Mouse (Mus musculus): ENCODE data around the gene Gm20388.

The Gm20388 gene

GRCm38 (mm10) chr8:120741815-120742530 is 831.3 kb downstream of the Gm20388 start:
- no peak for DNase-seq (ENCODE audit: inconsistent ontology term)

- DNase-seq (ENCODE audit: inconsistent ontology term) = peak; percentile 88
Measured at GRCm38 (mm10) chr8:120743149-120743897, 832.7 kb downstream of the Gm20388 start.

GRCm38 (mm10) chr8:120743898-120744290 is 833.3 kb downstream of the Gm20388 start:
- no peak for DNase-seq (ENCODE audit: inconsistent ontology term)

- DNase-seq (ENCODE audit: inconsistent ontology term) = no peak
Measured at GRCm38 (mm10) chr8:120744448-120744847, 833.8 kb downstream of the Gm20388 start.

- no peak for DNase-seq (ENCODE audit: inconsistent ontology term)
Measured at GRCm38 (mm10) chr8:120745226-120745625, 834.6 kb downstream of the Gm20388 start.

GRCm38 (mm10) chr8:120746007-120746701 is 835.5 kb downstream of the Gm20388 start:
- DNase-seq (ENCODE audit: inconsistent ontology term) = no peak

- DNase-seq (ENCODE audit: inconsistent ontology term) = no peak
Measured at GRCm38 (mm10) chr8:120747286-120747685, 836.6 kb downstream of the Gm20388 start.

GRCm38 (mm10) chr8:120750616-120751015 is 840.0 kb downstream of the Gm20388 start:
- no peak for DNase-seq (ENCODE audit: inconsistent ontology term)

- DNase-seq (ENCODE audit: inconsistent ontology term) = no peak
Measured at GRCm38 (mm10) chr8:120751226-120752081, 840.8 kb downstream of the Gm20388 start.

GRCm38 (mm10) chr8:120752082-120752452 is 841.4 kb downstream of the Gm20388 start:
- DNase-seq (ENCODE audit: inconsistent ontology term) = peak; percentile 46

GRCm38 (mm10) chr8:120753476-120753875 is 842.8 kb downstream of the Gm20388 start:
- no peak for DNase-seq (ENCODE audit: inconsistent ontology term)

GRCm38 (mm10) chr8:120755306-120756297 is 845.0 kb downstream of the Gm20388 start:
- peak; percentile 52 for DNase-seq (ENCODE audit: inconsistent ontology term)

GRCm38 (mm10) chr8:120758005-120758404 is 847.4 kb downstream of the Gm20388 start:
- no peak for DNase-seq (ENCODE audit: inconsistent ontology term)

GRCm38 (mm10) chr8:120759847-120760246 is 849.2 kb downstream of the Gm20388 start:
- DNase-seq (ENCODE audit: inconsistent ontology term) = no peak

- no peak for DNase-seq (ENCODE audit: inconsistent ontology term)
Measured at GRCm38 (mm10) chr8:120760341-120761215, 849.9 kb downstream of the Gm20388 start.

- DNase-seq (ENCODE audit: inconsistent ontology term) = no peak
Measured at GRCm38 (mm10) chr8:120763267-120763666, 852.6 kb downstream of the Gm20388 start.

GRCm38 (mm10) chr8:120764638-120765037 is 854.0 kb downstream of the Gm20388 start:
- no peak for DNase-seq (ENCODE audit: inconsistent ontology term)

- DNase-seq (ENCODE audit: inconsistent ontology term) = no peak
Measured at GRCm38 (mm10) chr8:120766622-120767021, 856.0 kb downstream of the Gm20388 start.

- no peak for DNase-seq (ENCODE audit: inconsistent ontology term)
Measured at GRCm38 (mm10) chr8:120768454-120769218, 858.0 kb downstream of the Gm20388 start.

Data from Muller cell, postnatal 12 days (primary cell).